Mouse (Mus musculus): ENCODE measurements around the gene Ppp1r10. TPM values are rescaled to one million over a fixed set of nuclear protein-coding genes. Genes with fewer than 3 reads are reported as not detected.

Ppp1r10 gene
- total RNA-seq, 2 experiments from 2014 or later = 23.2 to 43.9 TPM

DNA sequence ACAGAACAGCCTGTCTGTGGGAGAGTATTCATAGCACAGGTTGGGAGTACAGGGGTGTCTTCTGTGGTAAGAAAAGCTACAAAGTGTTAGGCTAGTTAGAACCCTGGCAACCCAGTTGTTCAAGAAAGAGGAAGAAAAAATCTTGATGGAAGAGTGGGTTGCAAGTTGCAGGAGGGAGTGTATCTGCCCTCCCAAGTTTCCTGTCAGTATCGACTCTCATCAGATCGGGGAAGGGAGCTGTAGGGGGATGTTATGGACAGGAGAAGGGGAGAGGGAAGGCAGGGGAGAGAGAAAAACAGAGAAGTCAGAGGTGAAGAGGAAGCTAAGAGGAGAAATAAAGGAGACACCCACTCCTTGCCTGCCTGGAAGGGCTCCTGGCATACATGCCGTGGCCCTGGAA, 15.6 kb upstream of the Ppp1r10 start:
- DNase-seq (ENCODE audit: low spot score) = no peak

- no peak for DNase-seq (ENCODE audit: low spot score)
These were observed 12.8 kb upstream of the Ppp1r10 start for GRCm38 (mm10) chr17:35903343-35903991.

DNA sequence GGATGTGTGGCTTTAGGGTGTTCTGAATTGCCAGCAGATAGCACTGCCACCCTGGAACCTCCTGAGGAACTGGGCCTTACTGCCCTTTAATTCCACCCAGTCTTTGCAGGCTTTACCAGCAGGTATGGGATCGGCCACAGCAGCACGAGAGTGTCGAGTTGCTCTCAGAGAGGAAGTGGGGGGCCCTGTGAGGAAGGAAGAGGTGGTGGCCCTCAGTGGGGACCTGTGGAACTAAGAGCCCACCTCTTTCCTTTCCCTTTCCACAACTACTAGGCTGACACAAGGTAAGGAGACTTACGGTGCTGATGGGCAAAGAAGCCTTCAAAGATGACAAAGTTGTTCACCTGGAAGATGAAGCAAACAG, 12.3 kb upstream of the Ppp1r10 start:
- DNase-seq (ENCODE audit: low spot score) = no peak

- DNase-seq (ENCODE audit: low spot score) = no peak
These were observed 10.6 kb upstream of the Ppp1r10 start for GRCm38 (mm10) chr17:35905587-35905986.

DNA sequence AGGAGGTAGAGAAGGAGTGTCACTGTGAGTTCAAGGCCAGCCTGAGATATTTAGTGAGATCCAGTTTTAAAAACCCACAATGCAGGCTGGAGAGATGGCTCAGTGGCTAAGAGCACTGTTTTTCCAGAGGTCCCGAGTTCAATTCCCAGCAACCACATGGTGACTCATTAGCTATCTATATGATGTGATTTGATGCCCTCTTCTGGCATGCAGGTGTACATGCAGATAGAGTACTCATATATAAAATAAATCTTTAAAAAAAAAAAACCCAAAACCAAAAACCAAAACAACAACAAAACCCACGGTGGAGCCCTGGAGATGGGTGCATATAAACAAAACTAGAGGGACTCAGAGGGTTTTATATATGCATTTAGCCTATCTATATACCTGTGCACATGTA, 8.6 kb upstream of the Ppp1r10 start:
- no peak for DNase-seq (ENCODE audit: low spot score)

GRCm38 (mm10) chr17:35909186-35909918, 6.9 kb upstream of the Ppp1r10 start:
- no peak for DNase-seq (ENCODE audit: low spot score)

DNA sequence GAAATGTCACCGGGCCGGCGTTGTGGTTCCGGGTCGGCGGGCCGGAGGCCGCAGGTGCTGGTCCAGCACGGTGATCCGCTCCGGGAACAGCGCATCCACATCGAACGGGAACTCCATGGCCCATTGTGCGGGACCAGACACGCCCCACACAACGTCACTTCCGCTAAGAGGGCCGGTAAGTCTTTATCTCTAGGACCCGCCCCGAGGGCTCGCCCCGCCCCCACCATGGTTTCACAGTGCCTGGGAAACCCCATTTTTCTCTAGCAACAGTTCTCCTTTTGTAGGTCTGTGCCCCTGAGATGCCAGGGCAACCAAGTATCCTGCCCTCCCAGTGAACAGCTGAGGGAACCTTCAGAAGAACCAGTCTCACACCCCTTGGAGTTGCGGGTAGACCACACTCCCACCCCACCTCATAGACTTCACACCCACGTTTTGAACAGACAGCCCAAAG, 6.3 kb upstream of the Ppp1r10 start, which contains the start of gene Atat1:
Gene Atat1, minus strand, starts transcription at position 157 of the 451 bp plus-strand sequence.
- DNase-seq (ENCODE audit: low spot score) = peak; percentile 93

DNA sequence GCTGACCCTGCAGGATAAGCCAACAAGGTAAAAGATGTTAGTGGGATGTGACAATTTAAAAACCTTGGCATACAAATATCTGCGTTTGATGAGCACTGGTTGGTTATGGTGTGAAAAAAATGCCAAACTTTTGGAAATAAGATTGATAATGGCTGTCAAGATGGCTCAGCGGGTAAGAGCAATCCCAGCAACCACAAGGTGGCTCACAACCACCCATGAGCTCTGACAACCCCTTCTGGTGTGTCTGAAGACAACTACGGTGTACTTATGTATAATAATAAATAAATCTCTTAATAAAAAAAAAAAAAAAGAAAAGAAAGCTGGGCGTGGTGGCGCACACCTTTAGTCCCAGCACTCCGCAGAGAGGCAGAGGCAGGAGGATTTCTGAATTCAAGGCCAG, 1.3 kb upstream of the Ppp1r10 start:
- DNase-seq (ENCODE audit: low spot score) = no peak

- DNase-seq (ENCODE audit: low spot score) = no peak
These were observed 517 bp upstream of the Ppp1r10 start for GRCm38 (mm10) chr17:35915538-35916296.

- no peak for DNase-seq (ENCODE audit: low spot score)
These were observed 869 bp downstream of the Ppp1r10 start for GRCm38 (mm10) chr17:35917143-35917462.

DNA sequence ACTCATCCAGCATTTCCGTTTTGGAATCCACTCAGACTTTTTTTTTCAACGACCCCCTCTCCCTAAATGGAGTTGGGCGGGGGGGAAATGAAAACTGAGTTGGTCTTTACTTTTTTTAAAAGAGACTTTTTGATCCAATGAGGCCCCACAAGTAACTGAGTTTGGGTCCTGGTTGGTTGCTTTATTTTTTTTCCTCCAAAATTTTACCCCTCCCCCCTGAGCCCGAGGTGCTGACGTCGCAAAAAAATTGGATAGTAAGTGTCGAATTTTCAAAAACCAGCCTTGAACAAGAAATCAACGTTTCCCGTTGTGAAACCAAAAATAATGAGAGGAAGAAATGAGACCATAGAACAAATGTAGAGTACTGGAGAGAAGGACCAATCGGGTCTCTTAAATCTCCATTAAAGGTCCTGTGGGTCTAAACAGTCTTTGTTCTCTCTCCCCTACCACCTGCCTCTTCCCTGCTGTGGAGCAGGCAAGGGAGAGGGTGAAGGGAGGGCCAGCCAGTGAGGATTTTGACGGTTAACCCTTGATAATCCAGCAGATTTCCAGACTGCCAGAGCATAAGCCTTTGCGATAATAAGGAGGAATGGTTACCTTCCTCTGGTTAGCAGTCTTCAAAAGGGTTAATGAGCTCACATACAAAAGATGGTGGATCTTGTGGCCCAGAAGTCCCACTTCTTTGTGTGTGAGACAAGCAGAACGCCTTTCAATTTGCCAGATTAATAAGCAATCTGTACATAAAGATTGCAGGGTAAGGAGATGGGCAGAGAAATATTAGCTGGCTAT, 1.4 kb downstream of the Ppp1r10 start:
- DNase-seq (ENCODE audit: low spot score) = peak; percentile 50

GRCm38 (mm10) chr17:35918276-35919059, 2.2 kb downstream of the Ppp1r10 start:
- DNase-seq (ENCODE audit: low spot score) = peak; percentile 52

GRCm38 (mm10) chr17:35919060-35919715, 3.0 kb downstream of the Ppp1r10 start:
- DNase-seq (ENCODE audit: low spot score) = peak; percentile 98

DNA sequence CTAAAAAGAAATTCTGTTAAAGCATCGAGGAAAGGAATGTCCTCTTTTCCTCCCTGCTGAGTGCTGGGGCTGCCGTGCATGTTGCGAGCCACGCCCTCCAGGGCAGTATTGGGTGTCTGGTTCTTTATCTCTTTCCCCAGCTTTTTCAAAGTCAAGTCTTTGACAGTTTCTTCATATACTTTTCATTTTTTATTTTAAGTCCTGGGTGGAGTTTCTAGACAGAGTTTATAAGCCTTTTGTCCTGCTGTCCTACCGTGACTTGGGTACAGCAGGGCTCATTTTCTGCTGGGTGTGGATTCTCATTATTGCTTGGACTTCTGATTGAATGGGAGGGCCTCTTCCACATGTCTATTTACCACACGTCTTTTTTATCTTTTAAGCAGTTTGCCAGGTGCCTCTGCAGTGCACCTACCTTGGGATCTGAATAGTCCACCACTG, 3.6 kb downstream of the Ppp1r10 start:
- DNase-seq (ENCODE audit: low spot score) = no peak

DNA sequence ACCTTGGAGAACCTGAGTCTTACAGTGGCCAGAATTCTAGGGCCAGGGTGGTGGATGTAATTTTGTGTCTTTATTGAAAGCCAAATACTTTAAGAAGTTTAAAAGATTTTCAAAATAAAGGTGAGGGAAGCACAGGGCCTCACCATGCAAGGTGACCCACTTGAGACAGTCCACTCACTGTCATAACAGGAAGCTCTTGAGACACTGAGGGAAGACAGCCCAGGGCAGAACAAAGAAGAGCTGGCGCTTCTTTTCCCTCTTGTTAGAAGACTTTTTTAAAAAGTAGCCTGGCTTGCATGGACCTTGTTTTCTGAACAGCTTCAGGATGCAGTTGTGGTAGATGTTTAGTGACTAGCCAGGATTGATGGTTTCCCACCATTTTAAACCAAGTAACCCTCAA, 4.2 kb downstream of the Ppp1r10 start:
- DNase-seq (ENCODE audit: low spot score) = no peak

DNA sequence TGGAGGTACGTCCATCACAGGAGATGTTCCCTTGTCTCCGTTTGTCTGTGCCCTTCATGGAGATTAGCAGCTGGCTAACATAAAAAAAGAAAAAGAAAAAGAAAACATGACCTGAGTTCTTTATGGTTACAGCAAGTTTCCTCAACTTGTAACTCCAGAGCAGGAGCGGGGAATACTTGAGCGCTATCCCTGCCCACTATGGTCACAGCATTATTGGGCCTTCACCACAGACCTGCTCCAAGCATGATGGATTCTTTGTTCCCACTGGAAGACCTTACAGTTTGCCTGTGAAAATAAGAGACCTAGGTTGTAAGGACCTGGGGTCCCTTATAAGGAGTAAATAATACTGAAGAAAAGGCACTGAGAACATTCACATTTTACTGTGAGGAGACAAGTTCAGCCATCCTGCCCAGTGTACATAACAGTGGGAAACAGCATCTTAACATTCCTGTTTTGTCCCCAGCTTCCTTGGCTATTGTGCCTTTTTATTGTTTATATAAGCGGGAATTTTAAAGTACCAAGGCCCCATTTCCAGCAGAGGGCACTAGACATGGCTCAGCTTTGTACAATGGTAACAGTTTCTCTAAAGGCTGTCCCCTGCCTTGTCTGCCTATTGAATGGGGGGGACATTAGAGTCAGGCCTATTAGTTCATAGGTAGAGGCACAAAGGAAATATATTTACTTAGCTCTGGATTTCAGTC, 4.8 kb downstream of the Ppp1r10 start:
- peak; percentile 41 for DNase-seq (ENCODE audit: low spot score)

DNA sequence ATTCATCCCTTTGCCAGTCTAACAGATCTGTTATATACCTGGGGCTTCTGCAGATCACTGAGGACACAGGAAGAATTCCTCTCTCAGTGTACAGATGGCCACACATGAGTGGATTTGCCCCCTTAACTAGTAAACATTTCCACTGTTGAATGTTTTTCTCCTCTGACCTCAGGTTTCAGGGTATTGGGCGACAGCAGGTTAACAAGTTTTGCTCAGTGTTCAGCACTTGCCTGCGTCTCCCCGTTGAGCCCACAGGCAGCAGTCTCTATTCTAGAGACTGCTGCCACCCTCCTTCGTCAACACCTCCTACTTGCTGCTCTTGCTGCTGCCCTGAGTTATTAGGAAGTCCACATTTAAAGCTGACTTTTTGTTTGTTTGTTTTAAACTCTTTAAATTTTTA, 5.5 kb downstream of the Ppp1r10 start:
- no peak for DNase-seq (ENCODE audit: low spot score)

DNA sequence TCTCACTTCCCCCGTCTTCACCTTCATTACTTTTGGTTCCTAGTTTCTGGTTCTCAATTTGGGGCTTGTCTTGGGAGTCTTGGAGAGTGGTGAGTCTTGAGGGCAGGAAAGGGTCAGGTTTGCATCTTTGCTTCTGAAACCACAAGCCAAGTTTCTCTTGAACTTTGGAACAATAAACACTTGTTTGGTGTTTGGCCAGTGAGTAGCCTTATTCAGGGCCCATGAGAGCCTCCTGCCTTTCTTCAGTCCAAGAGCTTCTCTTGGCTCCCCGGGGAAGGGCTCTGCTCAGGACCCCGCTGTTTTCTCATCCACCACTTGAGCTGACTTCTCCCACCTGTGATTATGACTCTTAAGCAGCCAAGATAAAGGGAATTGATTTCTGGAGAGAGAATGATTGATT, 6.3 kb downstream of the Ppp1r10 start:
- DNase-seq (ENCODE audit: low spot score) = no peak

DNA sequence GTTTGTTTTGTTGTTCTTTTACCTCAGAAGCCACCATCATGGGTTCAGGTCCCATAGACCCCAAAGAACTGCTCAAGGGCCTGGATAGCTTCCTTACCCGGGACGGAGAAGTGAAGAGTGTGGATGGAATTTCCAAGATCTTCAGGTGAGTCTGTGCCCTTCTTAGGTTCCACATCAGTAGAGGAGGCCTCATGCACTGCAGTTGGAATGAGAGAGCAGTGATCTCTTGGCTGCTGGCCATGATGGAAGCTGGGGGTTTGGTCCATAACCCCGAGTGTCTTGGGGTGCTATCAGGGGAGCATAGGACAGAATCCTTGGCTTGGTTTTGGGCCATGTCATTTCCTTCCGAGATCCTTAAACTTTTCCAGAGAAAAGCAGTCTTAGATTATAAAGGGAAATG, 7.0 kb downstream of the Ppp1r10 start:
- DNase-seq (ENCODE audit: low spot score) = no peak

DNA sequence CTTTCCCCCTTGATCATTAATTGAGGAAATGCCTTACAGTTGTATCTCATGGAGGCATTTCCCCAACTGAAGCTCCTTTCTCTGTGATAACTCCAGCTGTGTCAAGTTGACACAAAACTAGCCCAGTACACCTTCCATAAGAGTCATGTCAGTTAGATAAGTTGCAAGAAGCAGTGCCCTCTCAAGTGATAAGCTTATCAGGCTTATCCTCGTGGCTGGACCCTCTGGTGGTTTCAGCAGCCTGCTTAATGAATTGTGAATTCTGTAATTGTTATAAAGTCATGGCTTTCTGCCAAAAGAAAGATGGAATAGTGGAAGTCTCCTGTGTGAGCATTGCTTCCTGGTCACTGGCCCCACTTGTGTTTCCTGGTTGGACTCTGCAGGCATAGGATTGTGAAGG, 11.2 kb downstream of the Ppp1r10 start:
- no peak for DNase-seq (ENCODE audit: low spot score)
